Mouse (Mus musculus) lung, postnatal 4 days (tissue): ENCODE measurements around the gene Gabrg3.

ENCODE experiments used
- DNase-seq, 2 experiments: peaks; one replicate each; pipeline ENCODE4 v3.0.0; 2021

Gene Gabrg3

DNA sequence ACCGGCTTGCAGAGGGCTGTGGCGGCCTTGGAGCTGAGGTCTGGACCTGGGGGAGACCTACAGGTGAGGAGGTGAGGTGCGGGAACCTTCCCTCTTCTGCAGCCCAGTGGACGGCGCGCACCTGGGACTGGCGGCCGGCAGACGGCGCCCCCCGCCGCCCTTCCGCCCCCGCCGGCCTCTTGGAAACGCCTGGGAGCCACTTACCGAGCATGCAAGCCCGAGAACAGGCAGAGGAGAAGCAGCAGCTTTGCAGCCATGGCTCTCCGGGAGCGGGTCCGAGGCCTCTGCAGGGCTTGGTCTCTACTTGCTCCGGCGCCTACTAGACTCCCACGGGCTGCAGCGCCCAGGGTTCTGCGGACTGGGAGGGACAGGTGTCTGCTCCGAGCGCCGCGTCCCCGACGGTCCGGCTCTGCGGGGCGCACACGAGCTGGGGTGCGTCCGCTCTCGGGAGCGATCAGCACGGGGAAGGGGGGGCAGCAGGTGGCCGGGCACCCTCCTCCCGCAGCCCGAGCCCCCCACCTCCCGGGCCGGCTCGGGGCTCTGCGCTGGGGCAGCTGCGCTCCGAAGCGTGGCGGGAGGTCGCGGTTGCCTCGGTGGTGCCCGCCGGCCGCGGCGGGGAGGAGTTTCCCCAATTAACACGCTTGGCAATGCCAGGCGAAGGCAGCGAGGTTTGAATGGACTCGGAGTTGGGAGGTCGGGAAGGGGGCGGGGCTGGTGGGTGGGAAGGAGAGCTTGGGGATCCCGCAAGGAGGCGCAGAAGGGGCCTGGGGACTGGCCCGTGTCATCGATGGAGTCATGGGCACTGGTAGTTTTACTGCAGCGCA is at the start of gene Gabrg3:
TSS of gene Gabrg3 (minus strand) at position 672 of the 824 bp plus-strand sequence.
- no peak for DNase-seq

DNA sequence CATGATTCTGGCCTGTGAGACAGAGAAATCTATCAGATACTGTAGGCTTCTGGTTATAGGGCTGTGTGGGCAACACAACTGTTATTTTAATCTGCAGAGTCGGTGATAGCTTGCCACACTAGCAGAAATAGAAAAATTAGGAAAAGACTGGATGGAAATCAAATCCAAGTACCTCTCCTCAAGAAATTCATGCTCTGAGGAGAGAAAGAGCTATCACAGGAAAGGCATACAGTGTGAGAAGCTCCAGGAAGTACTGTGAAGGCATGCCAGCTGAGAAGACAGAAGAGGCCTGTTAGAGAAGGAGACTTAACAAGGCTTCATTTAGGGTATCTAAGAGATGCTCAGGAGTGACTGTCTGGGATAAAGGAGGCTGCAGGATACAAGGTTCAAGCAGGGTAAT is 35.7 kb upstream of the Gabrg3 start:
- DNase-seq, result no peak

DNA sequence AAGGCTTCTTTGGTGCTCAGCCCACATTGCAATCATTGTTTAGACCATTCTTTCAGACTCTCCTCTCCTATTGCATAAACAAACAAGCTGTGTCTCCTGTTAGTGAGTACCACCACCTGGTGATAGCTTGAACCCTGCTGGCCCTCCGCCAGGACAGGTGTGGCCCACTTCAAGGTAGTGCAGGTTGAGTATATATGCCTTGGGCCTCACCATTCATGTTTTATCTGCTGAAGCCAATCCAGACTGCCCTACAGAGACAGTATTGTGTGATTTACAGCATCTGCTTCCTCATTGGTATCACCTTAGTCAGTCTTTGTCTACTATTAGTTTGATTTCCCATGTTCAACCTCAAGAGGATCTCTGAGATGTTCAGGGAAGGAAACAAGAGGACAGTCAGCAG is 34.1 kb upstream of the Gabrg3 start:
- no peak for DNase-seq

DNA sequence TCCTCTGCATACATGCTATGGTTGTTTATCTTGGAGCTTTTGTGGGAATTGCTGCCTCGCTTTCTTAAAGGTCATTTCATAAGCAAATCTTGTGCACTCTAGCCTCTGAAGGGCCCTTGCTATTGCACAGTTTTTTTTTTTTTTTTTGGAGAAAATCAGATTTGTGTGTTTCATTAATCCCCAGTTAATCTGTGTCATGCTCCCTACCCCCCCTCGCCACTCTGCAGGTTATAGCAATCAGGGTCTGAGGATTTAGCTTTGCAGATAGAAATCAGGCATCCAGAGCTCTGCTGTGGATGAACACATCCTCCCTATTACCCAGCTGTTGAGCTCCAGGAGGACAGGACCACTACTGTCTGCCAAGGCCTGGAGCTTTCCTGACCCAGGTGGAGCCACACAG is 32.4 kb upstream of the Gabrg3 start, which contains the start of gene Gabrb3:
TSS of gene Gabrb3 (plus strand) at position 301 of the 400 bp plus-strand sequence.
- DNase-seq, result no peak

DNA sequence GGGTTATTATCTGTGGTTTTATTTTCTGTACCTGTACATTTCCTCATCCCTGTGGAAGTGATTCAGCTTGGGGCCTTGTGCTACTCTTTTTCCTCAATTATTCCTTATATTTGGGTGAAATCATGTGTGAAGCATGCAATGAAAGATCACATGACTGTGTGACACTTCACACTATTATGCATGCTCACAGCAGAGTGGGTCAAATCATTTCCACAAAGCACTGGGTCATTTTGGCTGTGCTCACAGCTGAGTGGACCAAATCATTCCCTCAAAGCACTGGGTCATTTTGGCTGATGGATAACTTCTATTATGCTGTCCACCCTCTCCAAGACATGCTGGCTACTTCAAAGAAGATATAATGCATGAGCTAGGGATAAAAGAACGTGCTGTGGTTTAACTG is 25.9 kb upstream of the Gabrg3 start:
- DNase-seq, result no peak

DNA sequence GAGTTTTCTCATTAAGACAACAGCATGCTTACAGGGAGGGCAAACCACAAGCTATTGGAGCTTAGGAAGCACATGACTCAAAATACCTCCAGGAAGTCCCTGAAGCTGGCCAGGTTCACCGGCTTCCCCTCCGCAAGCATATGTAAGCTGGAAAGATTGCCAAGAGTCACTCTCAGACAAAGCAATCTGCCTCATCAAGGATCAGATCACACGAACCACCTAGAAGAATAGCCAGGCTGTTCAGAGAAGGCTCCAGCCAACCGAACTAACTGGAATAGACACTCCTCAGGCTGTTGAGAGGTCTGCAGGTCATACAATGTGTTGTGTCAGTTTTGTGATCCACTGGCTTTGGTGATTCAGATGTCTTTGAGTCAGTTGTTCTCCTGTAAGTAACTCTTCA is 24.2 kb upstream of the Gabrg3 start:
- DNase-seq, result no peak

DNA sequence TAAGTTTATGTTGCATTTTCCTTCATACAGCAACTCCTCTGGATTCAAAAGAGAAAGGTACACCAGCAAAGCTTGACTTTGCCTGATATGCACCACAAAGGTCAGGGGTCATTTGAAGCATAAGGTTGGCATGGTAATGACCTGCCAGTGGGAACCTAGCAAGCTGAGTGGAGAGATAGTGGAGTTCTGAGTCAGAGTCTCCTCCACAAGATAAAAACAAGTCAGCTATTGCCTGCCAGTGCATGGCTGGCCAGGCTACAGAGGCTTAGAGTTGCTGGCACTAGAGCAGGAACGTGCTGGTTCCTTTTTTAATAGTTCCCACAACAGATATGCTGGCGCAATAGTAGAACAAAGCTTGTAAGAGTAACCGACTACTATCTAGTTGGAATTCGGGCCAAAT is 6.6 kb upstream of the Gabrg3 start:
- no peak for DNase-seq

DNA sequence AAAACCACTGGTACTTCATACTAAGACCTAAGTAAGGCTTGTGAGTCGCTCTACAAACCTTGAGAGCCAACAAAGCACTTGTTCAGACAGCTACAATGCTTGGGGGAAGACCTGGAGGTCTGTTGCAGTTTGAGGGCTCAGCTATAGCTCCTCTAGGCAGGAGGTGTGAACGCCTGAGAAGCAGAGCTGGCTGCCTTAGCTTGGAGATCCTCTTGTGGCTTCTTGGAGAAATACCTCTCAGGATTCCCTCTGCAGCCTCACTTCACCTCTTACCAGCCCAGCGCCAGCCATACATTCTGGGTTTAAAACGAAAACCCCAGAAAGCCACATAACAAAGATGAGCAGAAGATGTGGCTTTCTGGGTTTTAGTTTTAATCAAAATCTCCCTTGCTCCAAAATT is 3.1 kb upstream of the Gabrg3 start:
- no peak for DNase-seq

DNA sequence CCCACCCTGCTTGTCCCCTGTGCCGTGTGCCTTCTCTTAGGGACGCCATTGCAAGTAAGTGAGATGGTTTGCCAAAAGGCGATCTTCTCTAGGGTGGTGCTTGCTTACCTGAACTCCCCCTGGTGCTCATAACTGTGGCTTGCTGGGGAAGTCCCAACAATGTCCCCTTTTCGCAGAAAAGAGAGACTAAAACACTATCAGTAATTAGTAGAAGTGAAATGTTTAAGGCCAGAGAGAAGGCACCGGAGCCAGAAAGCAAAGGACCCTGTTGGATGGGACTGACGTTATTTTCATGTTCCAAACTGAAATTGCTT is 310 bp upstream of the Gabrg3 start:
- DNase-seq, result no peak

DNA sequence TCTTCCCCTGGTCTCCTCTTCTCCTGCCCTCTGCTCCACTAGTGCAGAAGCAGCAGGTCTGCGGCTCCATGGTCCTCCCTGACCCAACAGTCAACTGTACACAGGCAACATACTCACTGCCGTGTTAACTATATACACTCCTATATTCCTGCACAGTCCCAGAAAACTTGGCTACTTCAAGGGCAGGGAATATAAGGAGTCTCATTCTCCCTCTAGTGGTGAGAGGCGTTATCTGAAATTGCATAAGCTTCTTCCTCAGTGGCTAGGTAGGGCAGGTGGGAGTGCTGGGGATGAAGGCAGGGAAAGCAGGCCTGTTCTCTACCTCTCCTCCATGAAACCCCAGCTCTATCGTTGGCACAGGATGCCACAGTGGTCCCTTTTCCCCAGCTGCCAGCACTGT is 2.9 kb downstream of the Gabrg3 start:
- no peak for DNase-seq

DNA sequence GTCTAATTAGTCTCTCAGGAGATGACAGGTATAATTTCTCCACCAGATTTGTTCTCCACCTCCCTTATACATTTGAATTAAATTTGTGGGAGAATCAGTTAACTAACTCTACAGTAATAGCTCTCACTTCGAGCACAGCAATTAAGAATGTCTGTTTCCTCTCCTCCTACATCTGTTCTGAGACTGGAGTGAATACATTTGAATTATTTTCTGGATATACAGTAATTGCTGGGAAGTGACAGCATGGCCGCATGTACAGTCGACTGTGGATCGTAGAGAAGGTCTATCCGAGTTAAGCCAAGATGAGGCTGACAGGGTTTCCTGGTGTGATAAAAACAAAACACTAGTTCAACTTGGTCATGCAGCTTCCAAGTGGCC is 21.0 kb downstream of the Gabrg3 start:
- DNase-seq, result no peak

DNA sequence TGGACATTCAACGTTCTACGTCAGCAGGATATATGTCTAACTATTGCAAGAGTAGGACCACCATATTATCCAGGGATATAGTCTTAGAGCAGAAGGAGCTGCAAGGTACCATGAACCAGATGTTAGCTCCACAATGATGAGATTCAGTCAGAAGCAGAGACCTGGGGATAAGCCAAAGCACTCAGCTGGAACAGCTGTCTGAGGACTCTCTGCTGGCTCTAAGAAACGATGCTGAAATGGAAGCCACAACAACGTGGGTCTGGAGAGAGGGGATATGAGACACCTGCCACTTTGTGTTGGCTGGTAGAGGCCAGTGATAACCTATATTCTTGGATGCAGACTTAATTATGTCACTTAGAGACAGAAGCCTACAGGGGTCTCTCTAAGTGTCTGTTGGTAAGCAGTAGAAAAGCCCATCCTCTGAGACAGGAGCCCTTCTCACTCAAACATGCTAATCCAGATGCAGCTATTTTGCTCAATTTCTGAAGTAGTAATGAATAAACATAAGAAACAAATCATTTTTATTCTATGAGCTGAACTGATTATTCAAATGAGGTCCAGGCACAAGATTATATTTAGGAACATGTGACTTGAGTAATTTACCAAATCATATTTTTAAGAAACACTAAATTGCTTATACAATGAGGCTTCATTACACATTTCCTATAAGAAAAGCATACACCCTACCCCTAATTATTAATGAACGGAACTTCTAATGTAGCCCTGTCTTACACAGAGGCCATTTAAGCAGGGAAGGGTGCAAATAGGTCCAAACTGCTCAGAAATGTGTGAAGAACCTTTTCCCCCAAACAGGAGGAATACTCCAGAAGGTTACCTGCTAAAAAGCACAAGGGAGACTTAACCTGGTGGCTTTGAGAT is 21.6 kb downstream of the Gabrg3 start:
- DNase-seq, result no peak

DNA sequence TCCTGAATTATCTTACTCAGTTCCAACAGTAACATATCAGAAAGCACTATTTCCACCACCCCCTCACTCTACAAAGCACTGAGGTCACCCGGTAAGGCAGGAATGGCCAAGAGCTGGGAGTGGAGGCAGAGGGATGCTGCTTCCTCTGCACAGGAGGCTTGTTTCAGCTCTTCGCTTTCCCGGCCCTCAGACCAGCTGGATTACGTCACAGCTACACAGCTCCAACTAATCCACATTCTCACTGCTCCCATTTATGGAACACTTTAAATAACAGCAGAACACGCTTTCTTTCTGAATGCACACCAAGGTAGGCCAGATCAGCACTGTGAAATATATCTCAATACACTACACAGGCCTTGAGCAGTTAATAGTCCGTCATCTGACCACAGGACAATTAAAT is 23.2 kb downstream of the Gabrg3 start:
- DNase-seq, result no peak

DNA sequence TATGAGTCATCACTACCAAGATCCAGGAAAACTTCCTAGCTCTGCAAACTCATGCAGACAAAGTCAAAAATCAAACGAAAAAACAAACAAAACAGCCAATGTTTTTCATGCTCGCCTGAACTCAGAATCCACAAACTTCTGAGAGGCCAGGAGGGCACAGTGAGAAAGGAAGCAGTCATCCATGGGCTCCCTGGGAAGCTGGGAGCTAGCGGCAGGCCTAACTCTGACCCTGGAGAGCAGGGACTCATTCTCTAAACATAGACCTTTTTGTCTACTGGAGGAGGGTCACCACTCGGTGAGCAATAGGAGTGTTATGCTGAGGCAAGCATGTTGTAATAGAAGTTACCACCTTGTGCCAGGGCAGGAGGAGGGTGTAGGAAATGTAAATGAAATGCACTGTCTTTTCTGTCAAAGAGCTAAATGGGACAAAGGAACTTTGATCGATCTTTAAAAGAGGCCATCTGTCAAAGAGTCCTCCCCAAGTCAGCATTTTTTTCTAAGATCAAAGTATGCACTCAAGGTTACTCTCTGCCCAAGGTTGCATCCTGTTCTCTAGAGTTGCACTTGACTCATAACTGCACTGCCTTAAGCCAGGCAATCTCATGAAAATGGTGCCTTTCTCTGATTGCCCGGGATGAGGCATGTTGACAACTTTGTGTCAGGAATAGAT is 29.0 kb downstream of the Gabrg3 start:
- no peak for DNase-seq

DNA sequence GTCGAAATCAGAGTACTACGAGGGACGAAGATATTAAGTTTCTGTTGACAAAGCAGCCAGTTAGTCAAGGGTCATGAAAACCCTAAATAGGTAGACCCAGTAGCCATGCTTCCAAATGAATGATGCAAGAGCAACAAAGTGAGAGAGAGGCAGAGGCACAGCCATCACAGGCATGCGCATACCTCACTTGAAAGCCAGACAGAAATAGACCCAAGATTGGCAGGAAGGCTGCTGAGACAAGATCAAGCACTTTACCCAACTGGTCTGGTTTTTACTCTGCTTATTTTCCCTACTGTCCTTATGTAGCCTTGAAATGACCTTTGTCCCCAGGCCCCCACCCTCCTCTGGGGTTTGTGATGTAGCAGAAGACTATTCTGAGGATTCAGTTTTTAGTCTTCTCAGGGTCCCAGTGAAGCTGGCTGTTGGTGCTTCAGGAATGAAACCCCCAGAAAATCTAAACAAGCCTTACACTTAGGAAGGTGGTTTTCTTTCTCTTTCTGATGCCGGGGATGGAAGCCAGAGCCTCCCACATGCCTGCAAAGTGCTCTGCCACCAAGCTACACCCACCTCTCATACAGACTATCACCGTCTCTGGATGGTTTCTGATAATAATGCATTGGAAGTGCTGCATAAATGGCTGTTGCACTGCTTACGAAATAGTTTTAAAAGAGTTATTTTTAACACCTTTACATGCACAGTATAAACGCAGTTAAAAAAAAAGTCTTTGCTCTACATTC is 30.3 kb downstream of the Gabrg3 start:
- no peak for DNase-seq

DNA sequence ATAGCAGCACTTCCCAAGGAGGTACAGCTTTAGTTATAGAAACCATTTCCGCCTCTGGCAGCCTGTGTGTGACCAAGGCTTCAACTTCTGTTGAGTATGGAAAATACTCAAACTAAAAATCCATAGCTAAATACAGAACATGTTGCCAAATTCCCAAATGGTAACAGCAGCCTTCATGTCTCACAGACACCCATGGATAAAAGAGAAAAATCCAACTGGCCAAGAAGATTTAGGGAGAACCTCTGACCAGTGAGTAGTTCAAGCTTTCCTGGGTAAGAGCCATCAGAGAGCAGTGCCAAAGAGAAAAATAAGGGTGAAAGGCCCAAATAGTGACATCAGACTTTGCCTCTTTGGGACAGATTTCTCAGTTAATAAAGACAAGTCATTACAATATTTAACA is 38.2 kb downstream of the Gabrg3 start:
- DNase-seq, result peak in 1 of 2 experiments; percentile 7

DNA sequence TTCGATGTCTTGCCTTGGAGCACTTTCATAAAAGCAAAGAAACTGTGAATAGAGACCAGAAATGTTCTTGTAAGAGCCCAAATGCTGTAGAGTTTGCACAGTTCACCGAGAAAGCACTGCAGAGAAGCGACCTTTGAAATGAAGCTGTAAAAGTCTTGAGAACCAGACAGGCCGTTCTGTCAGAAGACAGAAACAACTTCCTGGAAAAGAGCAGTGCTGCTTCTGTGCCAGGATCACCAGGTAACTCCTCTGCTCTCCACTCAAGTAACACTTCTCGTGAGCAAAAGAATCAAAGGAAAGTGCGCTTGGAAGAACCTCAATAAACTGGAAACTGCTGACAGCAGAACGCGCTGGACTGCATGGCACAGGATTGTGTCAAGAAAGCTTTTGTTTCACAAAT is 45.1 kb downstream of the Gabrg3 start:
- DNase-seq, result no peak

DNA sequence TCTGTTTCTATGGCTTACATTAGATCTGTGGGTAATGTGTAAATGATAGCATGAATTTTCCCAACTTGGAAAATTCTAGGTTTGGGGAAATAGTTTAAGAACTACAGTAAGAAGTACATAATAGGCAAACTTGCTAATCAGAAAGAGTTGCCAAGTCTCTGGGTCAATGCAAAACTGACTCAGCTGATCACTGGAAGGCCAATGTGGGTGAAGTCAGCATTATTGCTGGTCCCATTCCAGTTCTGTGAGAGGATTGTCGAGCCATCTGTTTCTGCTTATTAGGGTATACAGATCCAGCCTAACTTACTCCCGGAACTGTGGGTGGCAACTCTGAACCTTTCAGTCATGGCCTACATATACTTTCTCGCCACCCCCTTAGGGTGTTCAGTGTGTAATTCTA is 55.8 kb downstream of the Gabrg3 start:
- DNase-seq, result no peak

DNA sequence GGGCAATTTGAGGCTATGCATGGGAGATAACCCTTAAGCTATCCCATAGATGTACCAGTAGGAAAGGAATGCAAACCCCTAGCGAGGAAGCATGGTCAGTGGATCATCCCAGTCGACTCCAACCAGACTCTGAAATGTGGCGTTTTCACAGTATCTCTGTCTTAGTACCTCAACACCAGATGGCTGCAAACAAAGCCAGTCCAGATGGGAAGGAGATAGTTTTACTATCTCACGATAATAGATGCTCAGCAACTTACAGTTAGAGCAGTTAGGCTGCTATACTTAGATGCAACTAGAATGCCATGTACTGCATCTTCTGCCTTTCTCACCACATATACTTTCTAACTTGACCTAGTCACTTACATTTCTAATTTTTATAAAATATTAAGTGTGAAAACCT is 56.7 kb downstream of the Gabrg3 start:
- no peak for DNase-seq

DNA sequence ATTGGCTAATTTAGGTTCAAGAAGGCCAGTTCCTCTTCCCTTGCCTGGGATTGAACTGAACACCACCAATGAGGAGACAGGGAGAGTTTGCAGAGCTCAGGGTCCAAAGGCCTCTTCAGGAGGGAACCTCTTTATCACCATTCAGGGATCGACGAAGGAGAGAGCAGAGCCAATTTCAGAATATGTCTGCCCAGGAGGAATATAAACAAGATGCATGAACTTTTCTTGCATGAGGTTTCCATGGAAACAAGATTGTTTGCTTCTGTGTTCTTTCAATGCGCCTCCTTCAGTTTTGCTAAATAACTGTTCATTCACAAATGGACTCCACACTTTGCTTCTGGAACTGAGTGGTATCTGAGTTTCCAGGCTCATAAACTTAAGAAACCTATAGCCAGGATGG is 62.5 kb downstream of the Gabrg3 start:
- DNase-seq, result no peak

DNA sequence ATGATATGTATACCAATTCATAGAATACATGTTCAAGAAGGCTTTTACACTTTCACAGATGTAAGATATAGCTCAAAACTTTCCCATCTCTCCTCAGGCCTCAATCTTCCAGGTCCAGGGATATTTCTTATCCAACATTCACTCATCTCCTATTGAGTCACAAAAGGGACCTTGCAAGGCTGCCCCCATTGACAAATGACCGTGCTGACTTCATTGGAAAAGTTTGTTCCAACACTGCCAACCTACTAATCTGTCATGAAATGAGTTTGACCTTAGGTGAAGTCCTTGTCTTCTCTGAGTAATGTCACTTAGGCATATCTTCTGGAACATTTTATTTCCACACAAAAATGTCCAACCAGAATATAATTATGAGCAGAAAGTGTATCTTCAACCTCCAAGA is 64.9 kb downstream of the Gabrg3 start:
- DNase-seq, result no peak

DNA sequence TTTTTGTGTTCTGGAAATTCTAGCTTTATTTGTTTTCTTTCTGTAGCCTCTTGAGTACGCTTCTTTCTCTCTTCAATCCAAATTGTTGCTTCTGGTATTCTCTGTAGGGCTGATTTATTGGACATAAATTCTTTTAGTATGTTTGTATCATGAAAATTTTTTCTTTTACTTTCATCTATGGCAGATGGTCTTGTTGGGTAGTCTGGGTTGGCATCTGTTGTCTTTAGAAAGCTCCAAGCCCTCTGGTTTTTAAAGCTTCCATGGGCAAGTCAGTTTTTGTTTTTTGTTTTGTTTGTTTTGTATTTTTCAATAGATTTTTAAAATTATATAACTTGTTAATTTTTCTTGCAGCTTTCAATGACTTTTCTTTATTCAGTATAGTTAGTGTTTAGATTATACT is 72.0 kb downstream of the Gabrg3 start:
- no peak for DNase-seq

DNA sequence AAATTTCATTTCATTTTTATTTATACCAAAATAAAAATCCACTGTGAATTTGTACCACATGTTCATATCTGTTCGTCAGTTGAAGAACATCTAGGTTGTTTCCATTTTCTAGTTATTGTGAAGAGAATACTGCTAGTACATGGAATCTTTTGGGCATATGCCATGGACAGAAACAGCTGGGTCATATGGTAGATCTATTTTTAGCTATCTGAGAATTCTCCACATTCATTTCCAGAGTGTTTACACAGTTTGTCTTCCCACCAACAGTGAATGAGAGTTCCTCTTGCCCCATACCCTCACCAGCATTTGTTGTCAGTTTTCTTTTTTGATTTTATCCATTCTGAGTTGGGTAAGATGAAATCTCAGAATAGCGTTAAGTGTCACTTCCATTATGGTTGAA is 75.0 kb downstream of the Gabrg3 start:
- no peak for DNase-seq
